ENCODE assay signal across 9 mouse cellular contexts in genomic region chr12:54352963-54353606, GRCm38 (mm10).
DNase-seq lines count a peak whose midpoint lies in the region; ATAC-seq and TF ChIP-seq lines count a peak whose summit lies in the region.
"Had no signal": no experiment of that assay in that cellular context is flagged by ENCODE, and none has a peak within 500 bp of the region (broad histone marks: within the 10 kb centered on the region; RNA-seq: fewer than 3 reads in every experiment).

No protein-coding gene starts in this region.

- WGBS in forebrain, embryonic 12.5 days: 64% methylated on average over 10 of the region's 10 CpGs
- 67% methylated on average over 10 of the region's 10 CpGs for WGBS in kidney, embryonic 16.5 days

- peak overlapping the region; percentile 18; the same call in 1 of the 2 replicates for H3K4me2 ChIP-seq in CH12.LX (ENCODE audit: insufficient read depth, low read depth, poor library complexity, severe bottlenecking)
- 0 out of 2 replicates have a peak overlapping the region, but pooled peaks have one; percentile 17 for H3K4me2 ChIP-seq in forebrain, embryonic 12.5 days
- H3K4me2 ChIP-seq in kidney, embryonic 16.5 days (replicated peaks; ENCODE audit: low read depth, low read length): peak overlapping the region; percentile 27; the same call in 1 of the 2 replicates

- H3K27me3 ChIP-seq in CH12.LX (replicated peaks): no peaks in the 10 kb centered on the region
- H3K27me3 ChIP-seq in forebrain, embryonic 12.5 days: no peaks in the 10 kb centered on the region
- no peaks in the 10 kb centered on the region for H3K27me3 ChIP-seq in kidney, embryonic 16.5 days (ENCODE audit: insufficient read depth, low read length)

- no peak for ATAC-seq in forebrain, embryonic 12.5 days (ENCODE audit: low FRiP score)
- no peak for ATAC-seq in kidney, embryonic 16.5 days (ENCODE audit: low FRiP score, low TSS enrichment)
- no peak for ATAC-seq in granulocyte monocyte progenitor cell, adult 5-6 weeks (replicated peaks; ENCODE audit: poor library complexity, severe bottlenecking)

- TF ChIP-seq CTCF in CH12.LX (conservative IDR thresholded peaks at IDR 0.05 in 1 of 2, IDR thresholded peaks at IDR 0.05 in 1 of 2; ENCODE audit: low read depth in 2 of 2, low read length in 2 of 2): peak in 1 of 2 experiments; percentile 81; a peak in 3 of 4 replicates

- no peak for TF ChIP-seq POLR2A in CH12.LX (IDR thresholded peaks at IDR 0.05; ENCODE audit: low read depth, low read length)

- no peak overlapping the region for H3K4me3 ChIP-seq in CH12.LX (replicated peaks in 1 of 3; ENCODE audit: low read depth in 2 of 3, low read length in 2 of 3, poor library complexity in 1 of 3)
- H3K4me3 ChIP-seq in forebrain, embryonic 12.5 days (replicated peaks): no peak overlapping the region
- no peak overlapping the region for H3K4me3 ChIP-seq in kidney, embryonic 16.5 days (ENCODE audit: low read length)

- H3K9me3 ChIP-seq in CH12.LX (replicated peaks; ENCODE audit: low read length): peaks cover 1% of the 10 kb centered on the region
- H3K9me3 ChIP-seq in forebrain, embryonic 12.5 days: no peaks in the 10 kb centered on the region
- H3K9me3 ChIP-seq in kidney, embryonic 16.5 days (ENCODE audit: low read length): no peaks in the 10 kb centered on the region

- TF ChIP-seq EP300 in CH12.LX (IDR thresholded peaks at IDR 0.05; ENCODE audit: low read length): no peak; the same call in 1 of the 2 replicates

- peak; percentile 45 for DNase-seq in embryo, embryonic 10.5 days (ENCODE audit: low spot score)
- DNase-seq in embryo, embryonic 10 days (ENCODE audit: low spot score): no peak
- peak; percentile 42 for DNase-seq in CH12.LX (ENCODE audit: extremely low read depth)
- DNase-seq in lung, postnatal 36 days: peak; percentile 15
- peak; percentile 69 for DNase-seq in thymus, postnatal 0 days (ENCODE audit: low spot score)

- peaks cover 3 to 12% of the 10 kb centered on the region in 2 experiments; a peak in 3 of 4 replicates for H3K4me1 ChIP-seq in CH12.LX (ENCODE audit: control insufficient read depth in 1 of 2, insufficient read depth in 2 of 2)
- H3K4me1 ChIP-seq in forebrain, embryonic 12.5 days: peaks cover 21% of the 10 kb centered on the region
- peaks cover 14% of the 10 kb centered on the region; the same call in 1 of the 2 replicates for H3K4me1 ChIP-seq in kidney, embryonic 16.5 days (ENCODE audit: insufficient read depth, low read length)

- no peak overlapping the region for H3K27ac ChIP-seq in CH12.LX (ENCODE audit: insufficient read depth, low read depth)
- H3K27ac ChIP-seq in forebrain, embryonic 12.5 days: no peak overlapping the region
- H3K27ac ChIP-seq in kidney, embryonic 16.5 days (ENCODE audit: low read length): no peak overlapping the region; the same call in 1 of the 2 replicates

- peak; percentile 84 for TF ChIP-seq RAD21 in CH12.LX (IDR thresholded peaks at IDR 0.05; ENCODE audit: low read depth, low read length)

- in situ Hi-C loops in CH12.LX (cut with MboI; ENCODE audit: low pct_ligation_motif_present, low pct_unique_long_range_greater_than_20kb, low sequenced_read_pairs): loop anchor here (10.0 kb wide), 1 partner anchor 52 kb away; no protein-coding TSS in a partner anchor

- no peak overlapping the region for H3K9ac ChIP-seq in CH12.LX (ENCODE audit: insufficient read depth, low read depth)
- H3K9ac ChIP-seq in forebrain, embryonic 12.5 days: no peak overlapping the region
- H3K9ac ChIP-seq in kidney, embryonic 16.5 days (replicated peaks; ENCODE audit: low read length): no peak overlapping the region

- H3K36me3 ChIP-seq in CH12.LX (replicated peaks in 1 of 2; ENCODE audit: control insufficient read depth in 1 of 2, insufficient read depth in 1 of 2, low read length in 1 of 2): no peaks in the 10 kb centered on the region
- no peaks in the 10 kb centered on the region for H3K36me3 ChIP-seq in forebrain, embryonic 12.5 days (replicated peaks)
- no peaks in the 10 kb centered on the region for H3K36me3 ChIP-seq in kidney, embryonic 16.5 days (ENCODE audit: insufficient read depth, low read length)
- H3K36me3 ChIP-seq: G1E had no signal

- no peaks in the 10 kb centered on the region for H3K79me2 ChIP-seq in CH12.LX (replicated peaks; ENCODE audit: control insufficient read depth, extremely low read depth, insufficient read depth, poor library complexity, severe bottlenecking)

- dilution Hi-C loops in CH12.LX (cut with MboI; ENCODE audit: extremely low pct_ligation_motif_present, extremely low pct_unique_long_range_greater_than_20kb, low sequenced_read_pairs): no loop called here

TF ChIP-seq in CH12.LX, 34 proteins besides CTCF, POLR2A, EP300 and RAD21:
- TF ChIP-seq TBP (conservative IDR thresholded peaks at IDR 0.05; ENCODE audit: low read depth, low read length): no peak
- TF ChIP-seq ZNF384 (IDR thresholded peaks at IDR 0.05; ENCODE audit: low read depth, low read length): no peak
- TF ChIP-seq MXI1 (IDR thresholded peaks at IDR 0.05; ENCODE audit: low read depth, low read length): 0 out of 2 replicates have a peak, but pooled peaks have one; percentile 38
- TF ChIP-seq CHD2 (IDR thresholded peaks at IDR 0.05; ENCODE audit: low read length): peak; percentile 26; the same call in 1 of the 2 replicates
- TF ChIP-seq JUND (conservative IDR thresholded peaks at IDR 0.05; ENCODE audit: low read depth, low read length): 0 out of 2 replicates have a peak, but pooled peaks have one; percentile 11
- no peak for TF ChIP-seq UBTF (IDR thresholded peaks at IDR 0.05; ENCODE audit: low read depth, low read length)
- TF ChIP-seq SMC3 (IDR thresholded peaks at IDR 0.05; ENCODE audit: low read depth, low read length): peak; percentile 92
- no peak for TF ChIP-seq CHD1 (IDR thresholded peaks at IDR 0.05; ENCODE audit: low read depth, low read length)
- 0 out of 2 replicates have a peak, but pooled peaks have one; percentile 32 for TF ChIP-seq MAZ (IDR thresholded peaks at IDR 0.05; ENCODE audit: low read depth, low read length)
- peak; percentile 25; the same call in 1 of the 2 replicates for TF ChIP-seq BHLHE40 (IDR thresholded peaks at IDR 0.05; ENCODE audit: low read depth, low read length)
- no peak for TF ChIP-seq JUN (IDR thresholded peaks at IDR 0.05; ENCODE audit: insufficient read depth, low read depth, low read length)
- TF ChIP-seq ELF1 (IDR thresholded peaks at IDR 0.05; ENCODE audit: low read depth, low read length): no peak
- TF ChIP-seq SIN3A (IDR thresholded peaks at IDR 0.05; ENCODE audit: low read length): no peak
- no peak for TF ChIP-seq POLR2AphosphoS2 (IDR thresholded peaks at IDR 0.05; ENCODE audit: low read depth, low read length)
- TF ChIP-seq HCFC1 (IDR thresholded peaks at IDR 0.05; ENCODE audit: low read depth, low read length): peak; percentile 7; the same call in 1 of the 2 replicates
- TF ChIP-seq MEF2A (IDR thresholded peaks at IDR 0.05; ENCODE audit: borderline replicate concordance, low read depth, low read length): 0 out of 2 replicates have a peak, but pooled peaks have one; percentile 44
- TF ChIP-seq IRF4 (IDR thresholded peaks at IDR 0.05; ENCODE audit: low read depth, low read length): peak; percentile 12; the same call in 1 of the 2 replicates
- no peak for TF ChIP-seq NRF1 (IDR thresholded peaks at IDR 0.05; ENCODE audit: low read depth, low read length)
- TF ChIP-seq TCF12 (IDR thresholded peaks at IDR 0.05; ENCODE audit: low read depth, low read length): peak; percentile 48; the same call in 1 of the 2 replicates
- peak; percentile 70 for TF ChIP-seq ZC3H11A (IDR thresholded peaks at IDR 0.05; ENCODE audit: low read depth, low read length)
TF ChIP-seq in CH12.LX: peak in this region for 11.
